Mouse (Mus musculus) thymus, postnatal 4 days (tissue): ENCODE results near the gene Trim34a.
A peak's percentile ranks its signal among the peaks of the same experiment; 100 is the strongest.
"Not testable (repeated sequence)": the region's sequence is repeated elsewhere in the genome, so short reads cannot be mapped to it uniquely, and the experiment has no call there.

Experiments
- DNase-seq: peaks from one replicate; pipeline ENCODE4 v3.0.0; 2021

Trim34a gene

DNA sequence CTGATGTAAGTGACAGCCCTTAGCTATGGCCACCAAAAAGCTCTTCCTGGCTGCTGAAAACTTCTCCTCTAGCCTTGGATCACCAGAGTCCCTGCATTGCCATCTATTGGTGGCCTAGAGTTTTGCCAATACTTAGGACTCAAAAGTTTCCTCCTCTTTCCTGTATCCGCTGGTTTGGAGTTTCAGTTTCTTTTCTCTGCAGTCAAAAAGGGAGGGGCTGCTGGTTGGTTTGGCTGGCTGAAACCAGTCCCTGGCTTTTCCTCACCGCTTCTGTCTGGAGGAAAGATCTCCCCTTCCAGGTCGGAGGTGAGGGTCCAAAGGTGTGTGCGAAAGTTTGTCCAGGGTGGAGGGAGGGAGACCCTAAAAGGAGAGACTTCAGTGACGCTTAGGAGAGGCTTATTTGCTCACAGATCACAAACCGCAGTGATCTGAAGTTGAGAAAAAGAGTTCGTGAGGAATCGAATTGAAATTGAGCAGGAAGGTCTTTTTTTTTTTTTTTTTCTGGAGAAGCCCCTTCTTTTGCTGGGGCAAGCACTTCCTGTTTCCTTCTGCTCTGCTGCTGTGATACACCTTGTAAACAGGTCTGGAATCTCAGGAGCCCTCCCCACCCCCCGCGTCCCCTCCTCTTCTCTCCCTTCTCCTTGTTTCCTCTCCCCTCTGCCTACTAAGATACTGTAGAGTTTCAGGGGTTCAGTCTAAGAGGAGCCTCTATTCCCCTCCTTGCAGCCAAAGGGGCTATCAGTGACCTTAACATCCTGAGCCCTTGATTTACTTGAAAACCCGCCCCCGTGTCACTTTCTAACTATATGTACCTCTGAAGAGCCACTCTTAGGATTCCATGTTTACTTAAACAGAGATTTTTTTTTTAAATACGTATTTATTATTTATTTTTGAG, at the start of gene Trim34a:
TSS of gene Trim34a (plus strand) at position 171 of the 895 bp plus-strand sequence.
- peak; percentile 59 for DNase-seq

DNA sequence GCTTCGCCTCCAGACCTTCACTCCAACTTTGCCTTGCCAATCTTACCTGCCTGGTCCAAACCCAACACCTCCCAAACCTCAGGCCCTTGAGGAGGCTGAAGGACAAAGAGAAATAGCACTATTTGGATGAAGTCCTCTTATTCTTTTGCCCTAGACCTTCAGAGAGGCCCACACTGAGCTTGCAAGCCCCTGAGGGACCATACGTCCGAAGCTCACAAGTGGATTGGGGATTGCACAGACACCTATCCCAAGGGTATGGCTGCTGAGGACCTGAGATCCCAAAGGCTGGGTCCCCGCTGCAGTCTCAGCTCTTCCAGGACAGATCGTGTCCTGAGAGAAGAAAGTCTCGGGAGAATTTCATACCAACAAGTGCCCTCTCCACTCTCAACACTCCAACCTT, 48.4 kb upstream of the Trim34a start, which contains the start of gene Olfr649:
TSS of gene Olfr649 (minus strand) at position 101 of the 400 bp plus-strand sequence.
- no peak for DNase-seq

DNA sequence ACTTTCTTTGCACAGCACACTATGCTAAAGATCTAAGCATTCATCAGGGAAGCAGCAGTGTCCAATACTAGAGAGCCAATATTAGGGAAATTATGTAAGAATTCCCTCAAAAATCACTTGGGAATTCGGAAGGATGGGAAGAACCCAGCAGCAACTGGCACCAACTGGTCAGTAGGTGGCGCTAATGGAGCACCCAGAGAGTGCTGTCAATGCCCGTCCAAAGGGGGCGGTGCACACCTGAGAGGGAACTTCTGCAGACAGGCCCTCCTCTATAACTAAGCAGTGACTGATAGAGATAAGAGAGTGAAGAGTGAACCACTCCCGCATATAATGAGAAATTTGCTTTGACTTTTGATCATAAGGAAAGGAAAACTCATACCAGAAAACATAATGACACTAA, 44.4 kb upstream of the Trim34a start:
- peak; percentile 82 for DNase-seq

DNA sequence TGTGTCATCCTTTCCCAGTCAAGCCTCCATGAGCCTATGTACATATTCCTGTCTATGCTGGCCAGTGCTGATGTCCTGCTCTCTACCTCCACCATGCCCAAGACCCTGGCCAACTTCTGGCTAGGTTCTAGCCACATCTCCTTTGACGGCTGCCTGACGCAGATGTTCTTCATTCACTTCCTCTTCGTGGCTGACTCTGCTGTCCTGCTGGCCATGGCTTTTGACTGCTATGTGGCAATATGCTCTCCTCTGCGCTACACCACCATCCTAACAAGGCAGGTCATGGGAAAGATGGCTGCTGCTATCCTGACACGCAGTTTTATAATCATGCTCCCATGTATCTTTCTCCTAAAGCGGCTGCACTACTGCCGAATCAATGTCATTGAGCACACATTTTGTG, 38.1 kb upstream of the Trim34a start:
- DNase-seq = no peak

DNA sequence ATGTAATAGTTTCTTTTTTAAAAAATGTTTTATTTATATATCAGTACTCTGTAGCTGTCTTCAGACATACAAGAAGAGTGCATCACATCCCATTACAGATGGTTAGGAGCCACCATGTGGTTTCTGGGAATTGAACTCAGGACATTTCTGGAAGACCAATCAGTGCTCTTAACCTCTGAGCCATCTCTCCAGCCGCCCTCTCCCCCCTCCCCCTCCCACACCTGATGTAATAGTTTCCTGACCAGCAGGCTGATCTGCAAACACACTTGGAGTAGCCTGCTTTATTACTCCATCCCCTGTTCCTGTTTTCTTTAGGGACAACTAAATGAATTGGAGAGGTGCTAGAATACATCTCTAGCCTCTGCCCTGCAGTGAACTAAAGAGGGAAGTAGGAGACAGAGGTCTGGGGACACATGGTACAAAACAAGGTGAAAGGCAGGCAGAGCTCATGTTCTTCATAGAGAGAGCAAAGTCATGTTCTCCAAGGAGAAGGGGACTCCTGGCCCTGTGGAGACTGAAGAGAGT, 28.2 kb upstream of the Trim34a start:
- no peak for DNase-seq

DNA sequence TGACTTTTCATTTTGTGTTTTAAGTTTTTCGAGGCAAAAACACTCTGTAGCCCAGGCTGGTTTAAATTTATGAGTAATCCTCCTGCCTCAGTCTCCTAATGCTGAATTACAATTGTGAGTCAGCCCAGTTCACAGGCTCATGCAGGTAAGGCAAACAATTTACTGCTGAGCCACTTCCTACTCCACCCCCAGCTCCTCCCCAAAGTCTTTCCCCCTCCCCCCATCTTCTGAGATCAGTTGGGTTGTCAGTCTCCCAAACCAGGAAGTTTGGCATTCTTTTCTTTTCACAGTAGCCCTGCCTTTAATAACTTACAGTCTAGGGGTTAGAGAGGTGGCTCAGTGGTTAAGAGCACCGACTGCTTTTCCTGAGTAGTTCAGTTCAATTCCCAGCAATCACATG, 26.4 kb upstream of the Trim34a start:
- no peak for DNase-seq

DNA sequence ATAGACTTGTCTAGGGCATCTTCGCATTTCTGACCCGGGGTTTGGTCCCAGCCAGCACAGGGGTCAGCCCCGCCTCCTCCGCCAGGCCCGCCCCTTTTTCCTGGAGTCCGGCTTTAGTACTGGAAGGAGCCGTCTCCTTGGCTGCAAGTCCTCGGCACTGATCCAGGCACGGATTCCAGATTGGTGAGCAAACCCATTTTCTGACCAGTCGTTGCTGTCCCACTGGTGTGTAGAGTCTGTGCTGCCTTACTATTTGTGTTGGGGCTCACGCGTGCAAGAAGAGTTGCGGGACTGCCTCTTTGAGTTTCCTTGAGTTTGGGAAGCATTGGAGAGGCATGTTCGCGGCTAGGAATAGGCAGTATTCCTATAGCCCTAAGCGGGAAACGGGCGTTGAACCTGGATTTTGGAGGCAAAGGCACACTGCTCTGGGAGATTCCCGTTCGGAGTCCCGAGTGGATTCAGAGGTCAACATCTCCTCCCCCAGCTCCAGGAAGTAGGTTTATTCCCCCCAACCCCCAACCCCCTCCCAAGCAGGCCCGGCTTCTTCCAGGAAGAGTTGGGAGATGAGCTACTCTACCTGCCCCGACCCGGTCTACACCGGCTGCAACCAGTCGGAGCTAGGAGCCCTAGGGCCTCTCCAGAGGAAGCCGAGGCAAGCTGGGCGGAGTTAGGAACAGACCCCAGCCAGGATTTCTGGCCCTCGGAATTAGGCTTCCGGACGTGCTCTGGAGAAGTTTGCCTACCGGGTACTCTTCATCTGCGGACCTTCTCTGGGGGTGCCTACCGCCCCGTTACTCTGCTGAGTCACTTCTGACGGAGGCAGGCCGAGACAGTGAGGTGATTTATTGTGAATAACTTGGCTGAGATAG, 25.3 kb upstream of the Trim34a start, which contains the start of gene Trim6:
TSS of gene Trim6 (plus strand) at position 93 of the 869 bp plus-strand sequence.
- DNase-seq = peak; percentile 39

DNA sequence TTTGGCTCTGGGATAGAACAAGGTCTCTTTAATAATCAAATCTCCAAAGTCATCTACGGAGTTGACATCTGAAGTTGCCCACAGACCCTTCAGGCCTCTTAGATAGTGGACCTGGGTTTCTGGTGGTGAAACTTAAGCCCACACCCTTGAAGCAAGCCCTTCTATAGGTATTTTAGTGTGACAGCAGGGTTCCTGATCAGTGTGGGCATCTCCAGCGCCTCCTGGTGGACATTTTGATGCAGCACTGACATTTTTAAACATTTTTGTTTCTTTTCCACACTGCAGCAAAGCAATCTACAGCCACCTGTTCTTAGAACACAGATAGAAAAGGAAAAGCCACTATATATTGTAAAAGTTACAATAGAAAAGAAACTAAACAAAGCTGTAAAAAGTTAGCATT, 13.1 kb upstream of the Trim34a start:
- peak; percentile 71 for DNase-seq

DNA sequence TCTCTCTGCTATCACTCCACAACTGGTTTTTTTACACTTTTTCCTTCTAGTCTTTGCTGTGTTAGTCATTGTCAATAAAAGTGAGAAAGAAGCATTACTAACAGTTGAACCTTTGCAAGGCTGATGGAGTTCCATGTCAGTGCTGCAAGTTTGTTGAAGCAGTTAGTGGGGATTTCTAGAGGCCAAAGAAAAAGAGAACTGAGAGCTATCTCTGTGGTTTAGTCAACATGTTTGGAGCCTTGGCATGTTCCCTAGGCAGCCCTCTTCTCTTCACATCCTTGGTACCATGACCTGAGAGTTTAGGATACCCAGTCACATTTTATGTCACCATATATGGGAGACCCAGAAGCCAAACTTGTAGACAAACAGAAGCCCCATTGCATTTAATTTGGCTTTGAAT, 3.4 kb upstream of the Trim34a start:
- DNase-seq = no peak

DNA sequence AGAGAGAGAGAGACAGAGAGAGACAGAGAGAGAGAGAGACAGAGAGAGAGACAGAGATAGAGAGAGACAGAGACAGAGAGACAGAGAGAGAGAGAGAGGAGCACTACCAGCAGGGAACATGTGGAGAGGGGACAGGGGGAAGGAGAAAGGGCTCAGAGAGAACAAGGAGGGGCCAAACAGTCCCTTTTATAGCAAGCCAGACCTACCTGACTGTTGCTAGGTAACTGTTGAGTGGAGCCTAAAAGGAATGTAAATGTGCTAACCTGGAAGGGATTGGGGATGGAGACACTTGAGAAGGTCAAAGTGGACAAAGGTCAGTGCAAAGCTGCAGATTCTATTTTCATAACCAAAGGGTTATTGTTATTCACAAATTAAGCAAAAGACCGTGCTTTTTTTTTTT, 641 bp upstream of the Trim34a start:
- no peak for DNase-seq

DNA sequence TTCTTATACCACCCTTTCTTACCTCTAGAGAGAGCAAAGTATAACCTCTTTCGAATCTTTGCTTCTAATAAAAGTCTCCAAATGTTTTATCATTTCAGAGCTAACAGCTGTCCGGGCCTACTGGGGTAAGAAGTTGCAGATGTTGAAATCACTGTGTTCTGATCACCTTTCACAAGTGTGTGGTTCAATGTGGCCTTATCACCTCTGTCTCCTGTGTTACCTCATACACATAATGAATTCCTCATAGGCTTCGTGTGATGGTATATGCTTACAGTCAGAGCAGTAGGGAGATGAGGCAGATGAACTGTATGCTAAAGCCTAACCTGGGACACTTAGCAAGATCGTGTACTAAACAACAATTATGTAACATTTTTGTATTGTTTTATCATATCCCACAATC, 16.1 kb downstream of the Trim34a start:
- DNase-seq = not testable (repeated sequence)

DNA sequence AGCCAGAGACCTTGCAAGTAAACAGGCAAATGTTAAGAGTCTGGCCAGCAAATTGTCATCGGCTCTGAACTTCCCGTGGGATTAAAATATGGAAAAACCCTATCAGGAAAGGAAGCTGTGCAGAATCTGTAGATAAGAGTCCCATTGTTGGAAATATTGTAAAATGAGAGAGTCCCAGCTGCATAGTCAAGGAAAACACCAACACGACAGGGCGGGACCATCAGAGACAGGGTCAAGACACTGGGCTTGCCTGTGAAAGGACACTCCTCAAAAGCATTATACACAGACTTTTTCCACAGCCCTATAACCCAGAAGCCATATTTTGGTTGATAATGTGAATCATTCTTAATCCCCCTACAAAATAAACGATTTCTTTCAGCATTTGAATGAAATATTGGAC, 21.1 kb downstream of the Trim34a start:
- not testable (repeated sequence) for DNase-seq

DNA sequence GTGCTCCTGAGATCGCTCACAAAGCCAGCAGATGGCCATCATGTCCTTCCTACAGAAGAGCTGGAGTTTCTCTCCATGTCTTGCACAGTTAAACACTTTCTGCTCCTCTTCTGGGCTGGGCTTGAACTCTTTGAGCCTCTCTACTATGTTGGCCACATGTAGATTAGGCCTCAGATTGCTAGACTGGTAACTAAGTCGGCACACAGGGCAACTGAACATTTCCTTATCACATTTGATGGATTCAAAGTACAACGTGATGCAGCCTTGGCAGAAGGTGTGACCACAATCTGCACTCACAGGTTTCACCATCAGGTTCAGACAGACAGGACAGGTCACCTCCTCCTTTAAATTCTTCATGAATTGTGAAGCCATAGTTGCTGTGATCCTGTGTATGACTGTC, 35.1 kb downstream of the Trim34a start:
- not testable (repeated sequence) for DNase-seq

DNA sequence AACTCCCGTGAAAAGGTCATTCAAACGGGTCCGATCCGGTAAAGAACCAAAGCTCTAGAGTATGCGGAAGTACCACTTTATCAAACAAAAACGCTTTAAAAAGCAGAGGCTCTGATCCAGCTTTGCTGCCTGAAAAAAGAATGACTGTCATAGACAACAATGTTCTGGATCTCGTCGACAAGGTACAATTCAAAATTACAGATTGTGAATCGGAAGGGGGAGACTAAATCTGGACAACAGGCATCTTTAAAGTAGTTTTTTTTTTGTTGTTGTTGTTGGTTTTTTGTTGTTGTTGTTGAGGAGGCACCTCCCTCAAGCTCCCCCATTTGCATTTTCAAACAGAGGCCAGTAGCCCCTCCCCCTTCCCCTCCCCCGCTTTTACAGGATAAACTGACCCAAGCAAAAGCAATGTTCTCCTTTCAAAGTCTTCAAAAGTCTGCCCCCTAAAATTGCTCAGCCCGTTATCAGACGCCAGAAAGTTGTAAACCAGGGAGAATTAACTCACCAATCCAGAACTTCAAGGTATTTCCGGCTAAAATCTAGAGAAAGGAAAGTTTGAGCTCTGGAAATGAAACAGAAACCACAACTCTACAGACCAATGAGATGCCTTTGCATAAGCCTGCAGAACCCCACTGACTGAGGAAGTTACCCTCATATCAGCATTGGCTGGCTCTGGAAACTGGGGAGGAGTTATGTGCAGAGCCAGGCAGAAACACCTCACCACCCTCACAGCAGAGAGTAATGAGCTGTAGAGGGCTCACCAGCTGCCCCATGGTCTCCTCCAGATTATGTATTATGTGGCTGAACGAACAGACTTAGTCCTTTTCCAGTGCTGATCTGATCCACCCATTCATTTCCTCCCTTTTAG, 43.6 kb downstream of the Trim34a start, which contains the start of gene Trim5:
TSS of gene Trim5 (minus strand) at position 519 of the 868 bp plus-strand sequence.
- DNase-seq = not testable (repeated sequence)

DNA sequence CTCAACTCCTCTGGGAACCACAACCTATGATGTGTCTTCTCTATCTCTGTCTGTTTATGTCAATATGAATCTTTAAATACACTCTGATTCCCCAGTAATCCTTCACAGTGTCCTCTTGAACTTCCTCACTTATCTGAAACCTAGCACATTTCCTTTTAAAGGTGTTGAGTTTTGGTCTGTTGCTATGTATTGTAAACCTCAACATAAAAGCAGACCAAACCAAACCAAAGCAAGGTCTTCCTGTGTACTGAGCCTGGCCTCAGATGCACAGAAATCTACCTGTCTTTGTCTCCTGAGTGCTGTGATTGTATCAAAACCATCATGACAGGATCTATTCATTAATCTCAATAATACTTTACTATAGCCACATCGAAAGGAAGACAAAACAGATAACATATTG, 46.4 kb downstream of the Trim34a start:
- DNase-seq = no peak

DNA sequence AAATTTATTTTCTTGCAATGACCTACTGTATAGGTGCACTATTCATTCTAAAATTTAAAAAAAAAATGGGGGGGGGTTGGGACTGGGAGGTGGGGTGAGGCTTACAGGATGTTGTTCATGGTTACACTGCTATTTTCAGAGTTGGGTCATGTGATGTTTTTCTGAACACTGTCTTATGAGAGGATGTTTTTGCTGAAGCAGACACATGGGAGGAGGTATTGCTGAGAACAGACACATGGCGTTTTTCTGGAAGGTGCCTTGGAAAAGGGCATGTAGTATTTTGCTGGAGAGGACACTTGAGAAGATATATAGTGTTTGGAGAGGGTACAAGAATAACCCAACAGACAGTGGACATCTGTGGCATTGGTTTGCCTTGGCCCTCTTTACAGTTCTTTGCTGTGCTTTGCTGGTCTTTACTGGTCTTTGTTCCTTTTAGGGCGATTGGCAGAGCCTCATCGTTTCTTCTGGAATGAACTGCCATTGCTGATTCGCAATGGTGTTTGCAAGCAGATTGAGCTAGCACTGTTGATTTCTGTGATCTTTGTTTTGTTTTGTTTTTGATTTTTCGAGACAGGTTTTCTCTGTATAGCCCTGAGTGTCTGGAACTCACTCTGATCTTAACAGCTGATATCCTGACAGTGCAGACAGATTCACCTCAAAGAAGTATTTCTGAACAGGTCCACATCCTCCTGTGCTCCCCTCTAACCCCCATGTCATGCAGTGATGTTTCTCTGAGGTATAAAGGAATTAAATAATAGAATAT, 47.6 kb downstream of the Trim34a start:
- no peak for DNase-seq
